Mouse (Mus musculus): ENCODE data around the gene Eps15.
"Not testable (repeated sequence)": the region's sequence is repeated elsewhere in the genome, so short reads cannot be mapped to it uniquely, and the experiment has no call there.

The Eps15 gene

DNA sequence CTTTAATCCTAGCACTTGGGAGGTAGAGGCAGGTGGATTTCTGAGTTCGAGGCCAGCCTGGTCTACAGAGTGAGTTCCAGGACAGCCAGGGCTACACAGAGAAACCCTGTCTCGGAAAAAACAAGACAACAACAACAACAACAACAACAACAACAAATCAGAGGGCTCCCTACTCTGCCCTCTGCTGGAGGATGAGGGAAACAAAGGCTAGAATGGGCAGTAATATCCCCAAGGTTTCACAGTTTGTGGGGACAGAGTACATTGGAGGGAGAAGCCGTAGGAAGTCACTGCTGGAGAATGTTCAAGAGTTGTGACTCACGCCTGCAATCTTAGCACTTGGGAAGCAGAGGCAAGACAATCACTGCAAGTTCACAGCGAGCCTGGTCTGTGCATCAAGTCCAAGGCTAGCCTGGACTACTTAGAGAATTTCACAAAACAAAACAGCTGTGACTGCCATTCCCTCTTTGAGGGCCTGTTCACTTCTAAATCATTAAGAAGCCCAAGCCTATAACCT lies 121.2 kb downstream of the Eps15 start:
- no peak for DNase-seq (ENCODE audit: low read depth)

DNA sequence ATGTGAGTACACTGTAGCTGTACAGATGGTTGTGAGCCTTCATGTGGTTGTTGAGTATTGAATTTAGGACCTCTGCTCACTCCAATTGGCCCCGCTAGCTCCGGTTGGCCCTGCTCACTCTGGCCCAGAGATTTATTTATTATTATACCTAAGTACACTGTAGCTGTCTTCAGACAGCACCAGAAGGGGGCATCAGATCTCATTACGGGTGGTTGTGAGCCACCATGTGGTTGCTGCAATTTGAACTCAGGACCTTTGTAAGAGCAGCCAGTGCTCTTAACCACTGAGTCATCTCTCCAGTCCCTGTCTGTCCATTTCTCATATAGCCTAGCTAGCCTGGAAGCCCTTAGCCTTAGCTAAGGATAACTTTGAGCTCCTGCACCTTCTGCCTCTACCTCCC lies 124.8 kb downstream of the Eps15 start:
- DNase-seq (ENCODE audit: low read depth), result not testable (repeated sequence)

DNA sequence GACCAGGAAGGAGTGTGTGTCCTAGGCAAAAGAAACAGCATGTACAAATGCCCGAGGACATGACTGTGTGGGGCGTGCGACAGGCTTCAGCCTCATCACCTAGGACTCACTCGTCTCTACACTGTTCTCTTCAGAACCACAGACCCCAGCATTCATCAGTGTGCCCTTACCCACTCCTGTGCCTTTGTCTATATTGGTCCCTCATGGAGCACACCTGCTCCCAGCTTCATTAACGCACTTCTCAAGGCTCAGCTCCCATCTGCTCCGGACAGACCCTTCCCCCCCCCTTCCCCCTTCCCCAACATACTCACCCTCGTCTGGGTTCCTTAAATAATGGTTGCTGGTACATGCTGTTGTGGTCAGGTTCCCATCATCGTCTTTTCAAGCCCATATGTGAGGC lies 125.3 kb downstream of the Eps15 start:
- DNase-seq (ENCODE audit: low read depth), result no peak

DNA sequence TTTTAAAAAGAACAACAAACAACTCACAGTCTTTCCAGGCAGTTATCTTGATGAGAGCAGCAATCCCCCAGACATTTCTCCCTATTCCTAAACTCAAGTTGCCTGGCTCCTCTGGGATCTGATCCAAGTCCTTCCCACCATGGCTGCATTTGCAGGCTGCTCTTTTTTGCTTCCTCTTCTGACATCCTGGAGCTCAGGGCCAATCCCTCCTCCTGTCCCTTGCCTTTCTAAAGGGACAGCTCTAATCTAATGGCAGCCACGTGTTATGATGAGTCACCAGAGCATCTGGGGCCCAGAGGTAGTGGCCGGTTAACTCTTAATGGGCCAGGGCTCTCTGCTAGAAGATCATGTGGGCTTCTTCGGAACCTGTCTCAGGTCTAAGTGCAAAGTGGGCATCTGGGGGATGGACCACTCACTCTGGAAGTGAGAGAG lies 126.0 kb downstream of the Eps15 start:
- peak; percentile 80 for DNase-seq (ENCODE audit: low read depth)

DNA sequence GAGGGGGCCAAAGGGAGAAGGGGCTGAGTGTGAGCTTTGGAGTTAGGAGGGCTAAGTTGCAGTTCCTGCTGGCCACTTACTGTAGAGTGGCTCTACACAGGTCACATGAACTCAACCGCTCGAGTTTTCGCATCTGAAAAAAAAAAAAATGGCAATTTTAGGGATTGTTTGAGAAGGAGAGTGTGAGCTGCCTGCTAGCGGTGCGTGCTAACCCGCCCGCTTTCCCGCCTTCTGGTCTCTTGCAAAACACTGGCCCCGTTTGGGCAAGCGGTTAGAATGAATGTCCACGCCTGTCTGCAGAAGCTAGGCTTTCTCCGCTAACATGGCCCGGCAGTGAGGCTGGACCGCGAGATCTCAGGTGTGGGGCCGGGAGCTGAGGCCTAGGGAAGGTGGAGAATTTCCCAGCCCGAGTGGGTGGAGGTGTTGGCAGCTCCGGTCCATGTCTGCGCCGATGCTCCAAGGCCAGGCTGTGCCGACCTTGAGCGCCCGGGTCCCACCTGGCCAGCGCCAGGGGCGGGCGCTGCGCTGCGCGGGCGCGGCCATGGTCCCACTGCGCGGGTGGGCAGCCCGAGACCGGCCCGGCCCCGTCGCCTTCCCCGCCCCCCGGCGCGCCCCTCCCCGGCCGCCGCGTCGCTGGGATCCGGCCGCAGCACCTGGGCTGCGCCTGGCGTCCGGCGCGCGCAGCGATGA lies 126.6 kb downstream of the Eps15 start, which contains the start of gene Ttc39a:
Gene Ttc39a, plus strand, starts transcription at position 138 of the 690 bp plus-strand sequence.
- no peak for DNase-seq (ENCODE audit: low read depth)

DNA sequence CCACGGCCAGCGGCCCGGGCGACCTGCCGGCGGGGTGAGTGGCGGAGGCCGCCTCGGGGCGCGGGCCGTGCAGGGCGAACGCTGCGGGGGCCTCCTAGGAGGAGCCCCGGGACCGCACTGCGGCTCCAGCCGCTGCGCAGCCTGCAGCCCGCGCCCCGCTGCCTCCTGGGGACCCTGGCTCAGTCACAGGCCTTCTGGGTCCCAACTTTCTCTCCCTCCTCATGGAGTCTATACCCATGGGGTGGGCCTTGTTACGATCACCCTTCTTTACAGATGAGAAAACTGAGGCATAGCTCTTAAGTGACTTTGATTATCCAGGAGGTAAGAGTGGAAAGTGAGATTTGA lies 127.1 kb downstream of the Eps15 start:
- DNase-seq (ENCODE audit: low read depth), result no peak

DNA sequence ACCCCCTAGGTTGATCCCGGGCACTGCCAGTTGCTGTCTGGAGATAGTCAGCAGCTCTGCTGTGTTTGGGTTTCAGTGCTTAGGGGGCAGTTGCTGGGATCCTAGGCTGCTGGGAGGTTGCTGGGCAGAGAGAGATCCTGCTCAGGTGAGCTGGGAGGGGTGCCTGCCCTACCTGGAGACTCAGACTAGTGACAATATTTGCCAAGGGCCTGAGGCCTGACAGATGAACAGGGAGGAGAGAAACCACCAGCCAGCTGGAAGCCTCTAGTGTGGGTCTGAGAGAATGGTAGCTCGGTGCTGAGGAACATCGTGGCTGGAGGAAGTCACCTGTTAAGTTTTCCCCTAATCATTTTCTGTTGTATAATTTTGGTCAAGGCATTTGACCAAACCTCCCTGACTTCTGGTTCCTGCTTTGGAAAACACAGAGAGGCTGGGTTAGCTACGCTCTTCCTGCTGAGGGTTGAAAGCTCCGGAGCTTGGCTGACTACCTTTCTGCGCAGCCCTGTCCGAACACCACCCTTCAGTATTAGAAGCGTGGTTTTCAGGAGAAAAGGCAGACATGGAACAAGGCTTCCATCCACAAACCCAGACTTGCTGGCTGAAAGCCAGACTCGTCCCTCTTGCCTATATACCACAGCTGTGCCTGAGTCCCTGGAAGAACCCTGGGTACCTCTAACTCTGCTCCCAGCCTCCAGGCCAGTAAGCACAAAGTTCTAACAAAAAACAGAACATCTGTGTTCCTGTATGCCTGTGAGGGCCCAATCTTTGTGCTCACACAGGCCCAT lies 127.8 kb downstream of the Eps15 start:
- DNase-seq (ENCODE audit: low read depth), result no peak

DNA sequence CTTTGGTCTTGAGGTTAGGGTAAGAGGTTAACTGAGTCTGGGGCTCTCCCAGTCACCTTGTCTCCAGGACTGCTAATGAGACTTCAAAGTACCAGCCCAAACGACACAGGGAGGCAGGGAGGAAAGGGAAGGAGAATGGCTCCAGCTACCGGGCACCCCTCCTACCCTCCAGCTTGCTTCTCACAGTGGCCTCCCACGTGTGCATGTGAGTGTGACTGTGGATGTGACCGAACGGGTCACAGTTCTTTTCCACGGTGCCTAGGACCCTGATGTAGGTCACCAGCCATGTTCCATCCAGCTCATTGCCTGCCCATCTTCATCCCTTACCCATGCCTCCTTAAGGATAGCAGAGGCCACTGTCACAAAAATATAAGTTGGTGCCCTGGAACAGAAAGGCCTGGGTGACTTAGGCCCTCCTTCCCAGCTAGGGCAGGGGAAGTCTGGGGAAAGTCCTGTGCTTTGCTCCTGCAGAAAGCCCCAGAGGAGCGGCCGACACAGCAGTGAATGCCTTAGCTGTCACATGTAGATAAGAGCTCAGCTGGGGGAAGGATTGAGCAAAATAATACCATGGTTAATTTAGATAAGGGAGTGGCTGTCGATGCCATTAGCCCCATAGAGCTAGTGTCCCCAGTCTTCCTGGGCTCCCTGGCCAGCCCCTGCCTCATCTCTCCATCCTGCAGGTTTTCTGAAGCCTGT lies 130.8 kb downstream of the Eps15 start:
- peak; percentile 81 for DNase-seq (ENCODE audit: low read depth)

DNA sequence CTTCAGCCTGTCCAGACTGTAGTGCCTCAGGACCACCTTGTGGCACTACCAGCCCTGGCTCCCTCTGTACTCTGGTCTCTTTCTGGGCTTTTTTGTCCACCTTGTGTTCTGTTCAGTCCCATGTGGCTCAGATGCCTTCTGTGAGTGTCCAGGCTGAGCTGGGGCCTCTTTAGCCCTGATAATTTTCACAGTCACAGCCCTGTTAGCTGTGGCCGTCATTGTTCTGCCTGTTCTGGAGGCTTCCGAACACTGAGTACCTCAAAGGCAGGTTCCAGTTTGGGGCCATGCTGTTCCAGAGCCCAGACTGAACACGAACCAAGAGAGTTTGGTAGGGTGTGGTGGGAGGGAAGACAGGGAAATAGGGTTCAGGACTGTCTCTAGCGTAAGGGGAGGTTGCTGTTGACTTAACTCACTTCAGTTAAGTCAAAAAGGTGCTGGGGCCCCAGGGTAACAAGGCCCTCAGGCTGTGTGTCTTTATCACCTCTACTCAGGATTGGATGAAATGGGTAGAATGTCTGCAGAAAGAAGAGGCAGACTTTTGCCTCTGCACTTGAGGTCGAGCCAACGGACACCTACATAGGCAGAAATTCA lies 131.4 kb downstream of the Eps15 start:
- DNase-seq (ENCODE audit: low read depth), result peak; percentile 52

DNA sequence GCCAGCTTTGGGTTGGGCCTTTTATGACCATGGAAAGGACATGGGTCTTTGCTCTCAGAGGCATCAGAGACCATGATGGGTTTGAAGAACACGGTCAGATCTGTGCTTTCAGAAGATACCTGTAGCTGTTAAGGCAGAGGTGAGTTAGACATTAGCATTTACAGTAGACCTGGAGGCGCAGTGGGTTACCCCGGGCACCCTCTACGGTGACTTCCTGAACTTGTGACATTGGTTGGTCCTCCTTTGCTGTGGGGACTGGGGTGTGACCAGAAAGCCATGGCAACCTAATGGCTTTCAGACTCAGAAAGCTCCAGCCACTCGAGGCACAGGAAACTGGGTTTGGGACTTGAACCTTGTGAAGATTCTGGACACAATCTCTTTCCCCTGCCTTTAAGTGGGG lies 132.2 kb downstream of the Eps15 start:
- DNase-seq (ENCODE audit: low read depth), result no peak

DNA sequence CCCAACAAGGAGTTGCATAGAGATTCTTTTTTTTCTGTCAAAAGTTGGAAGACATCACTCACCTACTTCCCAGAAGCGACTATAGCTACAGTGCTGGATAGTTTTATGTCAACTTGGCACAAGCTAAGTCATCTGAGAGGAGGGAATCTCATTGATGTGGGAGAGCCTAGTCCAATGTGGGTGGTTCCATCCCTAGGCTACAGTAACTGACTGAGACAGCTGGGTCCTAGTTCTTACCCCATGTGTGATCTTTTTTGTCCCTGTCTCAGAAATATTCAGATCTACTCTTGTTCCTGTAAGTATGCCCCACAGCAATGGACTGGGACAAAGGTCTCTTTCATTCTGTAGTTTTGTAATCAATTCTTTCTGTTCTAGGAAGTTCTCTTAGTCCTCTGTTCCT lies 137.9 kb downstream of the Eps15 start:
- DNase-seq (ENCODE audit: low read depth), result no peak

DNA sequence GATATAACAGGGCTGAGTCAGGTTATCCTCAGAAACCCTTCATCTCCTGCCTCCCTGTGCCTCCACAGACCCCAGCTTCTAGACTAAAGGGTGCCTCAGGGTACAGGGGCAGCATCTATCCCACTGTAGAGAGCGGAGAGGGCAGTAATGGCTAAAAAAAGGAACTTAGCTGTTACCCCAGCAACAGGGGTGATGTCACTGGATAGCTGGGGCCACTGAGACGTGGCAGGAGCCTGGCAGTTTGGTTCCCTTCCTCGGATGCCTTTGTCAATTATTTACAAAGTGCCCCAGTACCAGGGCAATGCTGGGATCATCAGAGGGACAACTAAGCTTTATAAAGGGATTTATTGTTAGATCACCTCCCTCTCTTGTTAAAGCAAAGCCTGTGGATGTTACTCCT lies 138.9 kb downstream of the Eps15 start:
- no peak for DNase-seq (ENCODE audit: low read depth)

DNA sequence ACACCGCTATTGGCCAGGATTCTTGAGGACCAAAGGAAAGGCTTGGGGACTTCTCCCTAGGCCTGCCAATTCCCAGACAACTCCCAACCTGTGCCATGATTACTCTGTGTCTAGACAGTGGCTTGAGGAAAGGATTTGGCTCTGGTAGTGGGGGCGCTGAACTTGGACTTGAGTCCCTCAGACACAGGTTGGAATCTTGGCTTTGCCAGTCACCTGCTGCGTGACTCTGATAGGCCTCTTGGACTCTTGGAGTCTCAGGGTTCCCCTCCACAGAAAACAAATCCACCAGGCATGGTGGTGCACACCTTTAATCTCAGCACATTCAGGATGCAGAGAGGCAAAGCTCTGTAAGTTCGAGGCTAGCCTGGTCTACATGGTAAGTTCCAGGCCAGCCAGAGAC lies 139.5 kb downstream of the Eps15 start:
- no peak for DNase-seq (ENCODE audit: low read depth)

DNA sequence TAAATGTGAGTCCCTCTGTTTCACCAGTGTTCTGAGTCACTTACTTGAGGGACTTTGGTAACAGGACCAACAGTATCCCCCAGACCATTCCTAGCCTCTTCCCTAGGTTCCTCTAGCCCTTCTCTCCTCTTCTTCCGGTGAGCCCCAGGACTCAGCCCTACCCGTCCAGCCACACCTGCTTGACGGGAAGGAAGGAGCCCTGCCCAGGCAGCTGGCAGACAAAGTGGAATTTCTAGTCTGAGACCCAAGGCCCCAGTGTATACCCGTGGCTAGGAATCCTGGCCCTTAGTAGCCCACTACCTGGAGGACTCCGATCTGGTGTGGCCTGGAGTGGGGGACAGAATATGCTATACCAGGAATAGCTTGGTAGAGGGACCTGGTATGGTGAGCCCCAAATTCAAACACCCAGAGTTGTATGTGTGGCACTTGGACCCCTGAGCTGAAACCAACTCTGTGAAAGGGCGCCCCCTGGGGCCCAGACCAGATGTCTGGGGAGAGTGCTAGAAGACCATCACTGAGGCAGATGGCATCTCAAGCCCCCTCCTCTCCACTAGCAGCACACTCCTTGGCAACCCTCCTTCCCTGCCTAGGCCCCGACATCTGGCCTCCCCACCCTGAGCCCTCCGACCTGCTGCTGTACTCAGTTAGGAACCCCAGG lies 140.2 kb downstream of the Eps15 start:
- DNase-seq (ENCODE audit: low read depth), result no peak

DNA sequence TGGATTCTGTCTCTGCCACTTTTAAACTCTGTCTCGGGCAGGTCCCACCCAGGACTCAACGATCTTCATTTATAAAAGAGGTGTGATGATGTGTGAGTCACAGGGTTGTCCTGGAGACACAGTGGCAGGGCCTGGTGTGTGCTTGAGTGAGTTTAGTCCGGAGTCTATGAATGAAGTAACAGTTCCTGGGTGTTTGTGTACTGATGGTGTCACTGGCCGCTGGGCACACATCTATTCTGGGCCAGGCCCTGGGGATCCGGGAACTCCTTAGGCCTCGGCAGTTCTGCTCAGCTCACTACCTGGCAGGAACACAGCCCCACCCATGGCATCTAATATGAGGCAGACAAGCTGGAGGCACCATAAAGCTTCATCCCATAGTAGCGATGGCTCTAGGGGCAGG lies 141.5 kb downstream of the Eps15 start:
- no peak for DNase-seq (ENCODE audit: low read depth)

DNA sequence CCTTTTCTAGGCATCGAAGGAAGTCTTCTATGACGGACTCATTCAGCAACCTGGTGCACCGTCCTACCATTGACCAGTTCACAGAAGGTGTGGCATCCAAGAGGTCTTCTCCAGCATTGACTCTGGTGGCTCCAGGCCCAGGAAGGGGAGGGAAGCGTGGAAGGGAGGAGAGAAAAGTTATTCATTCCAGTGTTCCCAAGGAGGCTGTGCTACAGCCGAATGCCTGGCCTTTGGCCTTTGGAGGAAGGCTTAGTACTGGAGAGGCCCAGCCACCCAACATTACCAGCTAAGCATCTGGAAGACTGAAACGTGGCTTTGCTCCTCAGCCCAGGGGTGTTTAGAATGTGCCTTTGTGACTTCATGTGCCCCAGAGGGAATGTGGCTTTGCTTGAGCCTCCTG lies 142.4 kb downstream of the Eps15 start:
- no peak for DNase-seq (ENCODE audit: low read depth)

DNA sequence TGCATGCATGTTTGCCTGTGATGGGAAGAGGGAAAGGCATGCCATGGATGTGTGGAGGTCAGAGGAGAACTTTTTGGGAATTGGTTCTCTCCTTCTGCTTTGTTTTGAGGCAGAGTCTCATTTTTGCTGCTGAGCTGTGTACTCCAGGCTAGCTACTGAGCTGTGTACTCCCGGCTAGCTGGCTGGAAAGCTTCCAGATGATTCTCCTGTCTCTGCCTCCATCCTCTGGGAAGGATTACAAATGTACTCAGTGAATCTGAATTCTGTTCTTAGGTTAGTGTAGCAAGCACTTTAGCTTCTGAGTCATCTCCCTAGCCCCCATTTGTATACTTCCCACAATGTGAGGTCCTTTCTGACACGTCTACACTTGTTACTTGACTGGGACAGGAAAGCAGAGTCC lies 143.4 kb downstream of the Eps15 start:
- no peak for DNase-seq (ENCODE audit: low read depth)

DNA sequence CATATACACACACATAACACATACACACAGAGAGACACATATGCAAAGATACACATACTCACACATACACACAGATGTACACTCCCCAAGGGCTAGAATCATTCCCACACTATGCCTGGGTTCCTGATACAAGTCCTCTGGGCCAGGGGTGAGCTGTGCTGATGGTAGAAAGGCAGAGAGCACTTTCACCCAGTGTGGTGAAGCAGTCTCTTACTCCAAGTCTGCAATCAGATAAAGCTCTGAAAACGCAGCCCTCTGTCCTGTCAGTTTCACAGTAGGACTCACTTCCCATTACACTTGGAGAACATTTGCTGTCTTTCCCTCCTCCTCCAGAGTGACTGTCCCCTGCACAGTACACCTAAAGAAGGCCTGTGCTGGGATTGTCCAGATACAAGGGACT lies 147.0 kb downstream of the Eps15 start:
- DNase-seq (ENCODE audit: low read depth), result no peak

DNA sequence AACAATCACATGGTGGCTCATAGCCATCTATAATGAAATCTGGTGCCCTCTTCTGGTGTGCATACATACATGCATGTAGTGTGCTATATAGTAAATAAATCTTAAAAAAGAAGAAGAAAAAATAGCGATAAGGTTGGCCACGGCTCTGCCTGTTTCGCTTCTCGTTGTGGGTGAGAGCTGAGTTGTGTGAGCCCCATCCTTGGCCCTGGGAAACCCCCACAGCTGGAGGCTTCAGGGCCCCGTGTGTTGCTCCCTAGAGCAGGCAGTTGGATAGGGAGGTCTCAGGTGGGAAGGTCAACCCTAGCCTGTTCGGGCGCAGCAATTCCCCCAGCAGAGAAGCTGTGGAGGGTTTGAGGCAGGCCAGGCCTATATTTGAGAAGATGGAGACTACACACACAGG lies 150.2 kb downstream of the Eps15 start:
- no peak for DNase-seq (ENCODE audit: low read depth)

DNA sequence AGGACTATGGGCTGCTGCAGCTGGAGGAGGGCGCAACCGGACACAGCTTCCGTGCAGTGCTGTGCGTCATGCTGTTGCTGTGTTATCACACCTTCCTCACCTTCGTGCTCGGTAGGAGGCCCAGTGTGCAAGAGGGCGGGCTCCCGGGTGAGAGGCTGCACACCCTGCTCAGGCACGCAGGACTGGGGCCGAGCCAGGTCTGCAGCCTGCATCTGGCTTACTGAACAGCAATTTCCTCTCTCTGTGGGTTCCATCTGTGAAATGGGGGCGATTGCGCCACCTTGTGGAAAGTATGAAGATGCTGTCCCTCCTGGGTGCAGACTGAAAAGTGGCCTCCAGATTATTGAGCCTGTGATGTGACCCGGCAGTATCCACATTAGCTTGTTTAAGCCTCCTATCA lies 150.8 kb downstream of the Eps15 start:
- peak; percentile 74 for DNase-seq (ENCODE audit: low read depth)

DNA sequence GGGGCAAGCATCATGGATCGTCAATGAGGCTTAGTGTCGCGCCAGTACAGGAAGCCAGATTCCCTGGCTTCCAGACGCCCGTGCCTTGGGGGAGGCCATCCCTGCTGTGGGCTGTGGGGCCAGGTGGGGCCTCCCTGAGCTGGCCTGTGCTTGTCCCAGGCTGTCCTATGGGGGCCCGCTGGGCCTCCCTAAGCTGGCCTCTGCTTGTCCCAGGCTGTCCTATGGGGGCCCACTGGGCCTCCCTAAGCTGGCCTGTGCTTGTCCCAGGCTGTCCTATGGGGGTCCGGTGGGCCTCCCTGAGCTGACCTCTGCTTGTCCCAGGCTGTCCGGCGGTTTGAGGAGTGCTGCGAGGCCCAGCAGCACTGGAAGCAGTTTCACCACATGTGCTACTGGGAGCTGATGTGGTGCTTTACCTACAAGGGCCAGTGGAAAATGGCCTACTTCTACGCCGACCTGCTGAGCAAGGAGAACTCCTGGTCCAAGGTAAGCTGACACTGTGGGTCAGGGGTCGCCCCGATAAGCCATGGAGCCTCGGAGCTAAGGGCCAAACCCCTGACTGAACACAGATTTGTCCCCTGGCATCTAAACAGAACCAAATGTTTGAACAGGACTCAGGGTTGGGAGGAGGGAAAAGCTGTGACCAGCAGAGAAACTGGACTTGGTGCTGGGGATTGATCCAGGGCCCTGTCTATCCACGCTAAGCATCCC lies 152.8 kb downstream of the Eps15 start:
- no peak for DNase-seq (ENCODE audit: low read depth)

Data from c-Kit-positive CD71-positive TER-119-negative erythroid progenitor cells, embryonic 14.5 days (primary cell).